Mouse (Mus musculus) gastrocnemius, adult 8-10 months (tissue): ENCODE results near the gene Zkscan1. TPM values are rescaled to one million over a fixed set of nuclear protein-coding genes. Genes with fewer than 3 reads are reported as not detected.
"Not testable (repeated sequence)": the region's sequence is repeated elsewhere in the genome, so short reads cannot be mapped to it uniquely, and the experiment has no call there.

ENCODE experiments used
- DNase-seq, 2 experiments: peaks; one replicate each; pipeline ENCODE4 v3.0.0; 2022; ENCODE audit warnings: low spot score in 2 of 2
- total RNA-seq, 4 experiments: library from RNA; stranded (reverse); gene quantifications; 2 replicates each; pipeline ENCODE4 v1.2.4; 2022

Zkscan1 gene
- 10 to 100 TPM in 3 of 4 experiments, 1 to 10 TPM in 1; 9.6 to 11.6 (median 10.6) TPM for total RNA-seq

DNA sequence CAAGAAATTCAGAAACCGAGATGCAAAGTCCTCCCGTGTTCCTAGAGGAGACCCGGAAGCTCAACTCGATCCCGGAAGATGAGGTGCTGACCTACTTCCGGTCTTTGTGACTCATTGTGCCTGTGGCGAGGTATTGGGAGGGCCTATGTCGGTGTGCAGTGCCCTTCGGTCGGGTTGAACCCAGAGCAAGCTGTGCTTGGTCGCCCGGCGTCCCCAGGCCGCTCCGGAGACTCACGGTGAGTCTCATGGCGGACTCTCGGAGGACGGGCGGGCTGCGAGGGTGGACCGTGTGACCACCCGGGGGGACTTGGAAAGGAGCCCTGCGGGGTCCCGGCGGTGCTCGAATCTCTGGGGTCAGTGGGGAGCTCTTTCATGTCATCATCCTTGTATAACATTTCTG lies at the start of gene Zkscan1:
Gene Zkscan1 (plus strand): TSS at position 89 of the 400 bp plus-strand sequence.
- peak; percentile 49 to 68 for DNase-seq

DNA sequence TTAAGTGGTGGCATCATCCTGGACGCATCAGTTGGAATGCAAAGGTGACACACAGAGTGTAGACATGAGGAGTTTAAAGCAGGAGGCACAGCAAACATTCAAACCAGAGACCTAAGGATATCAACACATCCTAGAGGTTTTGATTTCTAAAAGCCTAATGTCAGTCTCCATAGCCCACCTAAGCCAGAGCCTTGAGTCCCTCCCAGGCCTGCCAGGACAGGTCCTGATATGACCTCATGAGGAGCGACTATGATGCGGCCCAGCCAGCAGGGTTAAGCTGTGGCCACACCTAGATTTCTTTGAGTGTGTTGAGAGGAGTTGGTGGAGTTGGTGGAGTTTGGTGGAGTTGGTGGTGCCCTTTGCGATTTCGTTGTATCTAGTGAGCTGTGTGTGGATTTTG lies 32.0 kb upstream of the Zkscan1 start, which contains the start of gene Smok3c:
Gene Smok3c (plus strand): TSS at position 301 of the 400 bp plus-strand sequence.
- not testable (repeated sequence) for DNase-seq

DNA sequence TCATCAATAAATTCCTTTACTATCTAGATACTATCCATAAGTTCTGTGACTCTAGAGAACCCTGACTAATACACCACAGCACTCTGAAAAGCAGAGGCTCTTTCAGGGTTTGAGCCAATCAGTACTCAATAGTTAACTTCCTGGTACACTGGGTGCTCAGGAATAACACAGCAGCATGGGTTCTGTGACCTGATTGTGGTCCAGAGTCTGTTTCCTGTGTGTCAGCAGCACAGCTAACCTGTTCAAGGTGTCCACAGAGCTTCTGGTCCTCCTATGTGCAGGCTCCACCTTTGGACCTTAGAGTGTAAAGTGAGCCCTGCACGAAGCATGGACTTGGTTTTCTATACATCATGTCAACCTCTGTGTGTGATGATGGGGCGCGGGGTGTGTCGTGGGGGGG lies 11.1 kb upstream of the Zkscan1 start:
- no peak for DNase-seq

DNA sequence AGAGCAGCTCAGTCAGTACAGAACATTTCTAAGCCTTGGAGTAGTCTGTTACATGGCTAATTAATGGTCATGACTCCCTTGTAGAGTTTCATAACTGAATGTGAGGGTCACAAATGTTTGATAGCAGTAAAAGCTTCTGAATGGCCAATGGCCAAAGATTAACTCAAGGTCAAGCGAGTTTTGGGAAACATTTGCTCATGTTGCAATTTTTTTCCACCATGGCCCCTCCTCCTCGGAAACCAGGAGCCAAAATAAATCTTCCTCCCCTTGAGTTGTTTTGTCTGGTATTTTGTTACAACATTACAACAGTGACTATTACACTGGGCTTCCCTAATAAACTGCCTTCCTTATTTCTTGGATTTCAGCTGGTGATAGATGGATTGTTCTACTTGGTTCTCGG lies 9.2 kb upstream of the Zkscan1 start:
- DNase-seq: no peak

DNA sequence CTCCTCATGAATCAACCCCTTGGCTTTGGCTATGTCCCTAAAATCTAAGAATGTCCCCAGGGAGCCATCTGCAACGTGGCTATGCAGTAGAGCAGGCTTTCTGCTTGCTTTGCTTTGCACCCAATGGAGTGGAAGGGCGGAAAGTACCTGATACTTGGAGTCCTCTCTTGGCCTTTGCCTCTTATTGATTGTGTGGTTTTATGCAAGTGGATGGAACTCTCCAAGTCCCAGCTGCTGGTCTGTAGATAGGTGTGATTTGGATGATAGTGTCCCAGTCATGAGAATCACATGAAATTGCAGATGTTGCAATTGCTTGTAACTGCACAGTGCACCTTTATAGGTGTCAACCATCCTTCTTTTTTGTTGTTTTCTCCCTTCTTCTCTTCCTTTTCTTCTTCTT lies 8.7 kb upstream of the Zkscan1 start:
- DNase-seq: no peak

DNA sequence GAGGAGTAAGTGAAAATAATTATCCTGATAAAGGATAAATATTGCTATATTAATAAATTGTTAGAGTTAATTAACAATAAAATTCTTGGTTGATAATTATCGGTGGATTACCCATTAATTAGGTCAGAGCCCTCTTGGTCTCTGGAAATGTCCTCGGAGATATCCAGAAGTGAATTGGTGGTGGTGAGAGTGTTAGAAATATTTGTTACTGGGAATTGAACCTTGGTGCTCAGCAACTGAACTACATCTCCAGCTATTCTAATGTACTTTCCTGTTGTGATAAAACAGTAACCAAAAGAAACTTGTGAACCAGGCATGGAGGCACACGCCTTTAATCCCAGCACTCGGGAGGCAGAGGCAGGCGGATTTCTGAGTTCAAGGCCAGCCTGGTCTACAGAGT lies 4.4 kb upstream of the Zkscan1 start:
- DNase-seq: no peak

DNA sequence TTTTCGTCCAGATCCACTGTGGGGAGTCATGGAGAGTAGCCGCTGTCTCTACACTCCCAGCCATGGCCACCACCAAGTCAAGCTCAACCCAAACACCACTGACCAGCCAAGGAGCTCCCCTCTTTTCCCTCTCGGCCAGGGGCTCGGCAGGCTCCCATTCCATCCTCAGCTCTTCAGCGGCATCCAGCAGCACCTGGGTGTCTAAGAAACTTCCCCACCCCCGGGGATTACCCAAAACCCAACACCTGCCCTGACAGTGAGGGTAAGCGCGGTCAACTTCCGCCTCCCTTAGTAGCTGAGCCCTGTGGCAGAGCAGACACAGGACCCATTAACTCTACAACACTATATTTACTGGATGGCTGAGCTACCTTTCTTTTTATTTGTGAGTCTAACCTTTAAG lies 3.4 kb upstream of the Zkscan1 start:
- DNase-seq: no peak

DNA sequence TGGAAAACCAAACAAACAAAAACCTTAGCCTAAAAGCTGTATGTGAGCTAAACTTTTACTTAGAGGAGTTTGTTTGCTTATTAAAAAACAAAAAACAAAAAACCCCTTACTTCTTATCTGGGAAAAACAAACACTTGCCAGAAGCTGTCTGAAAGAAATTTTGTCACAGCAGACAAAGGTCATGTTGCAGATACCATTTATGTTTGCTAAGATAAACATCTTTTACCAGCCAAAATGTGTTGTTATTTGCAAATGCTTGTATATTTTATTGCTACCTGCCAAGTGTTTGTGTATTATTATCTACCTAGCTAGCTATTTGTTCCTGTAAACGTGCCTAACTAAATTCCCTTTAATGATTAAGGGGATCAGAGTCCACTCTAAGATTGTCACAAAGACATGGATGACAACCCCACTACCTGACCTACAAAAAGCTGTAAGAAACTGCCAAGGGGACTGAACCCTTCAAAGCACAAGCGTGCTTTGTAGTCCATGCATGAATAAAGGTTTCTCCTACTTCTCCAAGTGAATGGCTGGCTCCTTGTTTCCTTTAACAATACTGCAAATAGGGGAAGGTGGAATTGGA lies 1.5 kb upstream of the Zkscan1 start:
- DNase-seq: no peak

DNA sequence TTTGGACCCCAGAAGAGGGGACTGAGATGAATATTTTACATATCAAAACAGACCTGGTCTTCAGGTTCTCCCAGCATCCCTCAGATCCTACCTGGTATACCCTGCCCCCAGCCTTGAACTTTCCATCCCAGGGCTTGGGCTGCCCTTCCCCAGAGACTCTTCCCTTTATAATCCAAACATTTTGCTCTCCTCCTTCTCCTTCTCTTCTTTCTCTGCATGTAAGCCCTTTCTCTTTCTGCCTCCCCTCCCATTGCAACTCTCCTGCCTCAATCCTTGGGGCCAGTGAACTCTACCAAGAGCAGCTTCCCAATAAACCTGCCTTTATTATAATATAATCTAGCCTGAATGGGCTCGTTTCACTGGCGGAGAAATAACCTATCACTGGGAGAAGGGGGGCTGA lies 948 bp upstream of the Zkscan1 start:
- no peak for DNase-seq

DNA sequence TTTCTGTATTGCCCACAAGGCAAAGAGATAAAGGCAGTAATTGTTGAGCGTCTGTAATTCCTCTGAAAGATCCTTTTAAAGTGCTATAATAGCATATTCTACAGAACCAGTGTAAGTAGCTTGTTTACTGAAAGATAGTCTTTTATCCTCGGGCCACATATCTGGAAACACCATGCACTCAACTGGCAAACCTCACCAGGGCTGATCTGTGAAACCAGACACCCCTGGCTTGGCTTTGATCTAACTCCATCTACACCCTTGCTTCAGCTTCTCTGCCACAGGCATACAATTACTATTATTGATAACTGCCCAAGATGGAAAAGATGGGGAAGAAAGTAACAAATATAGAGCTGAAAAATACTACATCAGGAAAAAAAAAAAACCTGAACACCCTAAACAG lies 377 bp upstream of the Zkscan1 start:
- no peak for DNase-seq

DNA sequence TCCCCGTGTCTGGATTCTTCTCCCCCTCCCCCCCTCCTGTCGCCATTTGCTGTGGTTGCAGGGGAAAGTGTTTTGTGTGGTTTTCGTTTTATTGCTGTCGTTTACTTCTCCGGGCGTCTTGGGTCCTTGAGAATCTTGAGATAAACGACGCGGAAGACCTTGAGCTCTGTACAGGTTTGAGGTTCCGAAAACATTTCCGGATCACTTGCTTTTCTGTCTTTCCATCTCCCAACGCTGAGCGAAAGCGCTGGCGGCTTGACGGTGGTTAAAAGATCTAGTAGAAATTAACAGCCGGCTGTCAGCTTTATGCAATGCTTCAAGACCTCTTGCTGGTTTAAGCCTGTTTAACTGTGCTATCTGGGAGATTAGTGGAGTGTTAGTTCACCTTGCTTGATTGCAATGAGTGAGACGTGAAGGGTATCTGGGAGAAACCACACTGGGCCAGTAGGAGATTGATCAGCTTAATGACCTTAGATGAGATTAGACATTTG lies 582 bp downstream of the Zkscan1 start:
- DNase-seq: no peak

DNA sequence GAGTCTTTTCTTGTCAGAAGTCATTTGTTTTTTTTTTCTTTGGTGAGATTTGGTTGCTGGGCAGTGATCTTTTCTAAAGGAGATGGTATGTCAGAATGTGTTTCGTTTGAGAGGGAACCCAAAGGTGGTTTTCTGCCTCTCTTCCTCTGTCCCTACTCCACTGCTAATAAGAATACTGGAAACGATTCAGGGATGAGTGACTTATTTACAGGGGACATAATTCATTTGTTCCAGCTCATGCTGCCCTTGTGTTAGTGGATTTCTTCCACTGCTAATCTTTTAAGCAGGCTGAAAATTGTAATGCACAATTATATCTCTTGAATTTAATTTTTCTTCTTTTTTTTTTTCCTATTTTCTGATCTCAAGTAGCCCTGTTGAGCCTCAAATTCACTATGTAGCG lies 2.0 kb downstream of the Zkscan1 start:
- DNase-seq: no peak

DNA sequence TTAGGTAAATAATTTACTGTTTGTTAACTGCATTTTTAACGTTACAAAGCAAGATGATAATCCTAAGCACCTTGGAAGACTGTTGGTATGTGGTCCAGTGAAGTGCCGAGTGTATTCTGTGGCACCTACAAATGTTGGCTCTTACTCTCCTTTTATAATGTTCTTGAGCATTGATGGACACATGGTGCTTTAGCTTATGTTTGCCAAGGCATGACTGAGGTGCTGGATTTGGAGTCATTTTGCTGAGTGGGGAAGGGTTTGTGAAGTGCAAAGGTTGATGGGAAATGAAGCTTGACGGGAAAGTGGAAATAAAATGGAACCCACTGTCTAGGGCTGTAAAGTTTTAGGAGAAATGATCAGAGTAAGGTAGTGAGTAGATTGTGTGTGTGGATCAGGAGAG lies 3.5 kb downstream of the Zkscan1 start:
- no peak for DNase-seq

DNA sequence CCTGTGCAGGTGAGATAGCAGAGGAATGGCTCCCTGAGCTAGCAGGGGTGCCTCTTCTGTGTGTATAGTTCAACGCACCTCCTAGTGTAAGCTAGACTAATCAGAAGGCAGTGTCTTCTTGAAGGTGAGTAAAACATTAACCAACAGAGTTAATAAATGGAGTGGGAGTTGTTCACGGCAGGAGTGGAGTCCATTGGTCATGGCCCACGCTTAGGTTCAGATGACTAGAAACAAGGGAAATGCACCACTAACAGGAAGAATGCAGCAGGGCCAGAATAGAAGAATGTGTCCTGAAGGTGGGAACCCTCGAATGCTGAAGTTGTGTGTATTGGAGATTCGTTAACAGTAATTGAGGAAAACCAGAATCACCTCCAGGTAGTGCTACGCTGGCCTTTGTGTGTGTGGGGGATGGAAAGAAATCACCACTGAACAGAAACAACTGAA lies 4.2 kb downstream of the Zkscan1 start:
- DNase-seq: no peak

DNA sequence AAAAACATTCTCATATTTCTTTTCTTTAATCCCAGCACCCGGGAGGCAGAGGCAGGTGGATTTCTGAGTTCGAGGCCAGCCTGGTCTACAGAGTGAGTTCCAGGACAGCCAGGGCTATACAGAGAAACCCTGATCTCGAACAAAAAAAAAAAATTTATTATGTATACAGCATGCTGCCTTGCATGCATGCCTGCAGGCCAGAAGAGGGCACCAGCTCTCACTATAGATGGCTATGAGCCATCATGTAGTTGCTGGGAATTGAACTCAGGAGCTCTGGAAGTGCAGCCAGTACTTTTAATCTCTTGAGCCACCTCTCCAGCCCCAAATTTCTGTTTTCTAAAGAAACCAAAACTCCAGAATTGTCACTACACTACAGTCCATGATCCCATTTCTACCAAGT lies 5.4 kb downstream of the Zkscan1 start:
- no peak for DNase-seq

DNA sequence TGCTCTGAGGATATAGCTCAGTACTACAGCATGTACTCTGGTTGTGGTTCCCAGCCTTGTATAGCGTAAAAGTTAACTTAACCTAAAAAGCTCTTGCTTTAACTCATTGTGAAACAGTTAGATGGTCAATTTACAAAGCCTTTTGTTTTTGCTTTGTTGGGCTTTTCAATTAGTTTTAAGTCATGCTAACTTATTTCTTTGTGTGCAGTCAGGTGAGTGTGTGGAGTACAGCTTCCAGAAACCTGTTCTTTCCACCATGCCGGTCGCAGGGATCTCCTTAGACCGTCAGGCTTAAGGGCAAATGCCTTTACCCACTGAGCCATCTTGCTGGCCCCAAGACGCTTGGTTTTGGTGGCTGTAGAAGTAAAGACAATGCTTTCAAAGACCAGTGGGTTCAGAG lies 5.9 kb downstream of the Zkscan1 start:
- no peak for DNase-seq

DNA sequence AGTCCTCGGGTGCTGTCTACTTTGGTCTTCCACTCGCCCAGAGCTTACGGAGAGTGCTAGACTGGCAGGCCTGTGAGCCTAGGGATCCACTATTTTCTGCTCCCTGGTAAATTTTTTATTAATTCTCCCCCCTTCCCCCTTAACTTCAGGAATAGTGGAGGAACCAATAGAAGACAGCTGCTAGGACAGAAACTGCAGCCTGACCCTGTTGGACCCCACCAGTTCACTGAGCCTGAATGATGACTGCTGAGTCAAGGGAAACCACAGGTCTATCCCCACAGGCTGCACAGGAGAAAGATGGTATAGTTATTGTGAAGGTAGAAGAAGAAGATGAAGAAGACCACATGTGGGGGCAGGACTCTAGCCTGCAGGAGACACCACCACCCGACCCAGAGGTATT lies 7.9 kb downstream of the Zkscan1 start:
- DNase-seq: no peak

DNA sequence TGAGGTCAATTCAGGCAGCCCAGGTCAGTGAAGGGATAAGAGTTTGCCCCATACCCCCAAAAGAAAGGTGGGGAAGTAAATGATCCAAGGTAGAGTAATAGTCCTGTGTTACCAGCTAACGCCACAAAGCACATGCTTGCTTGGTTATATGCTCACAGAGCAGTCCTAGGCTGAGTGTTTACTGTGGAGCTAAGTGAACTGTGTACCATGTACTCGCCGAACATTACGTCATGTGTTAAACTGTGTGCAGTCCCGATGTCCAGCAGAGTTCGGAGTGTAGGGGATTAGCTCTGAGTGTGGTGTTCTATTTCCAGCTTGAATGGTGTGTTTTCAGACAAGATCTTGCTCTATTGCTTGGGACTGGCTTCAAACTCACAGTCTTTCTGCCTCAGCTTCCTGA lies 9.6 kb downstream of the Zkscan1 start:
- DNase-seq: no peak

DNA sequence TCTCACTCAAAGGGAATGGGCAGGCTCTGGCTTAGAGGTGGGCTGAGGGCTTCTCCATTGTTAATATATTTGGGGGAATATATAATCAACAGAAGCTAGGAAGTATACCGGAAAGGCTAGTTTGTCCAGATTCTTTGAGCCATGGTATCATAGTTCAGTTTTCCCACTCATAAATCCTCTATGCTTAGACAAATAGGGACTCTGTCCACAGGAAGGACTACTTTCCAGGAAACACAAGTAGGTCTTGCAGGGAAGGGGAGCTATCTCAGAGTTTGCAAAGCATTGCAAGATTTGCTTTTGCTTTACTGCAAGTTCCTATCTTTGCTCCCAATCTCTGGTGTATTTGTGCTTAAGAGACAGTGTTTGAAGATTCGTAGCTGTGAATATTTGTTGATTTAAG lies 20.1 kb downstream of the Zkscan1 start:
- no peak for DNase-seq

DNA sequence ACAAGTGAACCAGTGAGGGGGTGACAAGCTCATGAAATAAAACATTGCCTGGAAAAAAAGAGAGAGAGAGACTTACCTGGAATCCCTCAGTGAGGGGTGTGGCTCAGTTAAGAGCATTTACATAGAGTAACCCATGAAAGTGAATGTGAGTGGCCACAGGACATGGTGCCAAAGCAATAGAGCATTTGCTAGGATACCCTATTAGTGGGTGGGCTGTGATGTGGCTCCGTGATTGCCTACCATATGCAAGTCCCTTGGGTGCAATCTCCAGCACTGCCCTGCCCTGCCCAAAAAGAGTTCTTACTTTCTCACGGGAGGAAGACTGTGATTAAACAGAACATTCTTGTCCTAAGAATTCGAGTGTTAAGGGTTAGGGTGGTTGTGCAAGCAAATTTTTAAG lies 22.2 kb downstream of the Zkscan1 start:
- DNase-seq: no peak

DNA sequence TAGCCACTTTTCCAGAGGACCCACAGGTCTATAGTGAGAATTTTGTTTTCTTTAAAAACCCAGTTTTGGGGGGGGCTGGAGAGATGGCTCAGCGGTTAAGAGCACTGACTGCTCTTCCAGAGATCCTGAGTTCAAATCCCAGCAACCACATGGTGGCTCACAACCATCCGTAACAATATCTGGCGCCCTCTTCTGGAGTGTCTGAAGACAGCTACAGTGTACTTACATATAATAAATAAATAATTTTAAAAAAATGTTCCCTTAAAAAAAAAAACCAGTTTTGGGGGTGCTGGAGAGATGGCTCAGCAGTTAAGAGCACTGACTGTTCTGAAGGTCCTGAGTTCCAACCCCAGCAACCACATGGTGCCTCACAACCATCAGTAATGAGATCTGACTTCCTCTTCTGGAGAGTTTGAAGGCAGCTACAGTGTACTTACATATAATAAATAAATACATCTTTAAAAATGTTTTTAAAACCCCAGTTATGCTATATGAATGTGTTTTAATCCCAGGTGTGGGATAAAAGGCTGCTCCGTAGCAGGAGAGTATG lies 25.0 kb downstream of the Zkscan1 start:
- DNase-seq: not testable (repeated sequence)

DNA sequence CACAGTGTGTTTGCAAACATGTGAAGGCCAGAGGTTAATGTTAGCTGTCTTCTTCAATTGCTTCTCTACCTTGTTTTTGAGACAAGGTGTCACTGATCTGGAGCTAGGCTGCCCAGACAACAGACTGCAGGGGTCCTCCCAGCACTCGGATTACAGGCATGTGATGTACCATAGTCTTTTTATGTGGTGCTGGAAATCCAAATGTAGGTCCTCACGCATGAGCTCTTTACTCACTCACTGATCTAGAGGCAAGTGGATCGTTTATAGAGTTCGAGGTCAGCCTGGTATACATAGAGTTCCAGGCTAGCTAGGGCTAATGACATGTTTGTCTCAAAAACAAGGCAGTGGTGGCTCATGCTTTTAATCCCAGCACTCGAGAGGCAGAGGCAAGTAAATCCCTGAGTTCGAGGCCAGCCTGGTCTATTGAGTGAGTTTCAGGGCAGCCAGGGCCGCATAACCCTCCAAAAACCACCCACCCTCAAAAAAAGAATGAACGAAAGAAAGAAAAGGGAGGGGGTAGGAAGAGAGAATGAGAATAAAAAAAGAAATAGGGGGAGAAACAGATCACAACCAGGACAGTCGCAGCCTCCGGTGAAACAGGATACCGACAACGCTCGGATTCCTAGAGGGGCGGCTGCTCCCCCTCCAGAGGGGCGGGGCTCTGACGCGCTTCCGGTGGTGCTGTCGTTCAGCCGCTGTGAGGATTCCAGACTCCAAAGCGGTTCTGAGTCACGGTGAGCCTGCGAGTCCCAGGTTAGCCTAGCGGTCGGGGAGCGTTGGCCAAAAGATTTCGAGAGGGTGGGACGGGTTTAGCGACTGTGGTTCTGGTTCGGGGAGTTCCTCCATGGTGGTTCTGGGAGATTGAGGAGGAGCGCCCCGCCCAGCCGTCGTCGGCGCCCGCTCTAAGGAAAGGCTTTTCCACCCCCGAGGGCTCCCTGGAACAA lies 31.6 kb downstream of the Zkscan1 start, which contains the start of gene Zscan21:
Gene Zscan21 (plus strand): TSS at position 649 of the 944 bp plus-strand sequence.
- DNase-seq: peak; percentile 84 to 85
